Mouse (Mus musculus): Measurements from ENCODE around the gene Apoc3. TPM values are rescaled to one million over a fixed set of nuclear protein-coding genes. Genes with fewer than 3 reads are reported as not detected.

The Apoc3 gene
- total and polyA plus RNA-seq, 3 experiments, result not detected

DNA sequence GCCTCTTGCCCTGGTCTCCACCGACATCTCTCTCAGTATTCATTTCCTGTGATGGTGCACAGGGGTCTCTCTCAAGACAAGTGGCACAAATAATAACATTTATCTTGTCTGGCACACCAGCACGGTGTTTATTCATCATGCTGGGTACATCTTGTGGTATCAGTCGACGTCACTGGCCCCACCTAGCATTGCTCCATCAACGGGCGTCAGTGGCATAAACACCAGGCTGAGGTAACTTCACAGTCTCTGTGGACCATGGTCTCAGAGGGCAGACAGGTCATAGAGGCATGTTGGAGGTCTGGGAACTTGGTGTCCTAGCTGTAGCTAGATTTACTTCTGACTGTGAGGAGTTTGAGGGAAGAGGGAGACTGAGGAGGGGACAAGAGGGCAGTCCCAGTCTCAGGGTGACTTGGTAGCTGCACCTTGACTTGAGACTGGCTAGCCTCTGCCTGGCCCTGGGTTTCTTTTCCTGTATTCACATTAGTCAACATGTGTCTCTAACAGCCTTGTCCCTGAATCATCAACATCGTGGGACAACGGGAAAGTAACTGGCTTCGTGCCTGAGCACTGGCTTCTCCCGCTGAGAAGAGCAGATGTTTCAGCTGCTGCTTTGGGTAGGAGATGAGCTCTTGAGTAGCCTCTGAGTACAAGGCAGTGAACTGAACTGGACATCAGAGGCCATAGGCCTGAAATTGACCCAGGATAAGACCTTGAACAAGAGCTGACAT, 21.4 kb upstream of the Apoc3 start:
- Histone ChIP-seq H3K9ac (ENCODE audit: insufficient read depth, low read depth) (no peak overlapping the region), H3K9me3 (replicated peaks; ENCODE audit: low read length) (no peaks in the 10 kb centered on the region), H3K4me1 (ENCODE audit: control insufficient read depth in 1 of 2, insufficient read depth in 2 of 2) (peaks cover 3 to 12% of the 10 kb centered on the region in 2 experiments), H3K79me2 (replicated peaks; ENCODE audit: control insufficient read depth, extremely low read depth, insufficient read depth, poor library complexity, severe bottlenecking) (no peaks in the 10 kb centered on the region), H3K36me3 (replicated peaks in 1 of 2; ENCODE audit: control insufficient read depth in 1 of 2, insufficient read depth in 1 of 2, low read length in 1 of 2) (no peaks in the 10 kb centered on the region), H3K27ac (ENCODE audit: insufficient read depth, low read depth) (no peak overlapping the region), H3K4me2 (ENCODE audit: insufficient read depth, low read depth, poor library complexity, severe bottlenecking) (no peak overlapping the region), H3K4me3 (replicated peaks in 1 of 3; ENCODE audit: low read depth in 2 of 3, low read length in 2 of 3, poor library complexity in 1 of 3) (peak overlapping the region in 2 of 3 experiments; percentile 21 to 38), H3K27me3 (replicated peaks) (no peaks in the 10 kb centered on the region)
- no peak for DNase-seq (ENCODE audit: extremely low read depth)
- dilution Hi-C loops (cut with MboI; ENCODE audit: extremely low pct_ligation_motif_present, extremely low pct_unique_long_range_greater_than_20kb, low sequenced_read_pairs), result no loop called here
- in situ Hi-C loops (cut with MboI; ENCODE audit: low pct_ligation_motif_present, low pct_unique_long_range_greater_than_20kb, low sequenced_read_pairs), result no loop called here
- TF ChIP-seq JUN (IDR thresholded peaks at IDR 0.05; ENCODE audit: insufficient read depth, low read depth, low read length), result no peak
- TF ChIP-seq TCF12 (IDR thresholded peaks at IDR 0.05; ENCODE audit: low read depth, low read length), result no peak
- no peak for TF ChIP-seq SMC3 (IDR thresholded peaks at IDR 0.05; ENCODE audit: low read depth, low read length)
- TF ChIP-seq MAZ (IDR thresholded peaks at IDR 0.05; ENCODE audit: low read depth, low read length), result no peak
- no peak for TF ChIP-seq MAFK (IDR thresholded peaks at IDR 0.05; ENCODE audit: insufficient replicate concordance, low read length)
- TF ChIP-seq POLR2AphosphoS2 (IDR thresholded peaks at IDR 0.05; ENCODE audit: low read depth, low read length), result no peak
- no peak for TF ChIP-seq ZC3H11A (IDR thresholded peaks at IDR 0.05; ENCODE audit: low read depth, low read length)
- no peak for TF ChIP-seq E2F4 (IDR thresholded peaks at IDR 0.05; ENCODE audit: insufficient replicate concordance, low read depth, low read length)
- TF ChIP-seq MAX (IDR thresholded peaks at IDR 0.05; ENCODE audit: low read length), result no peak
- TF ChIP-seq POLR2A (IDR thresholded peaks at IDR 0.05; ENCODE audit: low read depth, low read length), result no peak

DNA sequence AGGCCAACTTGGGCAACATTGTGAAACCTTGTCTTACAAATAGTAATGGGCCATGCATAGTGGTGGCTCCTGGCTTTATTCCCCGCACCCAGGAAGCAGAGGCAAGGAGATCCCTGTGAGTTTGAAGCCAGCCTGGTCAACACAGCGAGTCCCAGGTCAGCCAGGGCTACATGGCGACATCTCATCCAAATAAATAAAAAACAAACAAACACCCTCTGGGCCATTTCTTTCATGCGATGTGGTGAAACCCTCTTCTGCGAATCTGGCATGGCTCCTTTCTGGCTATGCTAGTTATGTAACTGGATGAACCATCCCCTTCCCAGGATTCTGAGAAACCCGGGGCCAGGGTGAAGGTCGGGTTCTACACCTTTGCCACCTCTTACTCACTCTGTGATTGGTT, 20.7 kb upstream of the Apoc3 start:
- no peaks in the 10 kb centered on the region for H3K9me3 ChIP-seq (replicated peaks; ENCODE audit: low read length)
- dilution Hi-C loops (cut with MboI; ENCODE audit: extremely low pct_ligation_motif_present, extremely low pct_unique_long_range_greater_than_20kb, low sequenced_read_pairs) (no loop called here), in situ Hi-C loops (cut with MboI; ENCODE audit: low pct_ligation_motif_present, low pct_unique_long_range_greater_than_20kb, low sequenced_read_pairs) (no loop called here)
- no peaks in the 10 kb centered on the region for H3K36me3 ChIP-seq (replicated peaks in 1 of 2; ENCODE audit: control insufficient read depth in 1 of 2, insufficient read depth in 1 of 2, low read length in 1 of 2)
- no peak overlapping the region for H3K27ac ChIP-seq (ENCODE audit: insufficient read depth, low read depth)
- H3K27me3 ChIP-seq (replicated peaks), result peaks cover 2% of the 10 kb centered on the region
- H3K4me3 ChIP-seq (replicated peaks in 1 of 3; ENCODE audit: low read depth in 2 of 3, low read length in 2 of 3, poor library complexity in 1 of 3), result no peak overlapping the region
- no peak overlapping the region for H3K4me2 ChIP-seq (ENCODE audit: insufficient read depth, low read depth, poor library complexity, severe bottlenecking)
- H3K79me2 ChIP-seq (replicated peaks; ENCODE audit: control insufficient read depth, extremely low read depth, insufficient read depth, poor library complexity, severe bottlenecking), result no peaks in the 10 kb centered on the region
- peaks cover 3 to 12% of the 10 kb centered on the region in 2 experiments for H3K4me1 ChIP-seq (ENCODE audit: control insufficient read depth in 1 of 2, insufficient read depth in 2 of 2)
- no peak for TF ChIP-seq TCF12 (IDR thresholded peaks at IDR 0.05; ENCODE audit: low read depth, low read length)
- TF ChIP-seq TBP (conservative IDR thresholded peaks at IDR 0.05; ENCODE audit: low read depth, low read length), result no peak
- no peak for TF ChIP-seq BHLHE40 (IDR thresholded peaks at IDR 0.05; ENCODE audit: low read depth, low read length)
- TF ChIP-seq ZKSCAN1 (IDR thresholded peaks at IDR 0.05; ENCODE audit: borderline replicate concordance, low read depth, low read length), result no peak
- TF ChIP-seq GABPA (IDR thresholded peaks at IDR 0.05; ENCODE audit: insufficient replicate concordance, low read depth, low read length), result no peak
- no peak for TF ChIP-seq ZMIZ1 (IDR thresholded peaks at IDR 0.05; ENCODE audit: low read depth, low read length)
- TF ChIP-seq MYC (IDR thresholded peaks at IDR 0.05; ENCODE audit: low read depth, low read length), result no peak
- no peak for TF ChIP-seq POLR2A (IDR thresholded peaks at IDR 0.05; ENCODE audit: low read depth, low read length)
- no peak for TF ChIP-seq RAD21 (IDR thresholded peaks at IDR 0.05; ENCODE audit: low read depth, low read length)
- TF ChIP-seq NRF1 (IDR thresholded peaks at IDR 0.05; ENCODE audit: low read depth, low read length), result no peak
- TF ChIP-seq MAFK (IDR thresholded peaks at IDR 0.05; ENCODE audit: insufficient replicate concordance, low read length), result no peak
- TF ChIP-seq UBTF (IDR thresholded peaks at IDR 0.05; ENCODE audit: low read depth, low read length), result no peak
- TF ChIP-seq POLR2AphosphoS2 (IDR thresholded peaks at IDR 0.05; ENCODE audit: low read depth, low read length), result no peak
- no peak overlapping the region for H3K9ac ChIP-seq (ENCODE audit: insufficient read depth, low read depth)
- DNase-seq (ENCODE audit: extremely low read depth), result no peak

Data from CH12.LX (cell line).